Mouse (Mus musculus): ENCODE data around the gene Sorl1.

Gene Sorl1

GRCm38 (mm10) chr9:42008501-42008900 lies 115.6 kb downstream of the Sorl1 start:
- no peak for DNase-seq (ENCODE audit: low read depth, low spot score)

- no peak for DNase-seq (ENCODE audit: low read depth, low spot score)
Measured at GRCm38 (mm10) chr9:42005101-42005500, 119.0 kb downstream of the Sorl1 start.

- DNase-seq (ENCODE audit: low read depth, low spot score) = no peak
Measured at GRCm38 (mm10) chr9:42004140-42004539, 120.0 kb downstream of the Sorl1 start.

GRCm38 (mm10) chr9:41999498-42000473 lies 124.3 kb downstream of the Sorl1 start:
- DNase-seq (ENCODE audit: low read depth, low spot score) = peak; percentile 60

- no peak for DNase-seq (ENCODE audit: low read depth, low spot score)
Measured at GRCm38 (mm10) chr9:41995278-41995677, 128.8 kb downstream of the Sorl1 start.

GRCm38 (mm10) chr9:41993821-41994220 lies 130.3 kb downstream of the Sorl1 start:
- peak; percentile 74 for DNase-seq (ENCODE audit: low read depth, low spot score)

- no peak for DNase-seq (ENCODE audit: low read depth, low spot score)
Measured at GRCm38 (mm10) chr9:41992841-41993240, 131.3 kb downstream of the Sorl1 start.

- no peak for DNase-seq (ENCODE audit: low read depth, low spot score)
Measured at GRCm38 (mm10) chr9:41985636-41986035, 138.5 kb downstream of the Sorl1 start.

GRCm38 (mm10) chr9:41985052-41985451 lies 139.0 kb downstream of the Sorl1 start:
- DNase-seq (ENCODE audit: low read depth, low spot score) = no peak

- no peak for DNase-seq (ENCODE audit: low read depth, low spot score)
Measured at GRCm38 (mm10) chr9:41984306-41984705, 139.8 kb downstream of the Sorl1 start.

- no peak for DNase-seq (ENCODE audit: low read depth, low spot score)
Measured at GRCm38 (mm10) chr9:41983286-41983685, 140.8 kb downstream of the Sorl1 start.

- DNase-seq (ENCODE audit: low read depth, low spot score) = no peak
Measured at GRCm38 (mm10) chr9:41982760-41983159, 141.3 kb downstream of the Sorl1 start.

- DNase-seq (ENCODE audit: low read depth, low spot score) = no peak
Measured at GRCm38 (mm10) chr9:41982023-41982422, 142.1 kb downstream of the Sorl1 start.

GRCm38 (mm10) chr9:41981306-41981705 lies 142.8 kb downstream of the Sorl1 start:
- peak; percentile 62 for DNase-seq (ENCODE audit: low read depth, low spot score)

- peak; percentile 65 for DNase-seq (ENCODE audit: low read depth, low spot score)
Measured at GRCm38 (mm10) chr9:41980796-41981195, 143.3 kb downstream of the Sorl1 start.

GRCm38 (mm10) chr9:41978366-41978765 lies 145.7 kb downstream of the Sorl1 start:
- no peak for DNase-seq (ENCODE audit: low read depth, low spot score)

- DNase-seq (ENCODE audit: low read depth, low spot score) = no peak
Measured at GRCm38 (mm10) chr9:41975968-41976367, 148.1 kb downstream of the Sorl1 start.

- no peak for DNase-seq (ENCODE audit: low read depth, low spot score)
Measured at GRCm38 (mm10) chr9:41974661-41975060, 149.4 kb downstream of the Sorl1 start.

- DNase-seq (ENCODE audit: low read depth, low spot score) = peak; percentile 86
Measured at GRCm38 (mm10) chr9:41973775-41974657, 150.1 kb downstream of the Sorl1 start.

GRCm38 (mm10) chr9:41969961-41970360 lies 154.1 kb downstream of the Sorl1 start:
- DNase-seq (ENCODE audit: low read depth, low spot score) = no peak

GRCm38 (mm10) chr9:41968673-41969460 lies 155.2 kb downstream of the Sorl1 start:
- DNase-seq (ENCODE audit: low read depth, low spot score) = no peak

Data from ZHBTc4 (cell line).